ENCODE assay signal across 11 mouse cellular contexts in the genomic region with DNA sequence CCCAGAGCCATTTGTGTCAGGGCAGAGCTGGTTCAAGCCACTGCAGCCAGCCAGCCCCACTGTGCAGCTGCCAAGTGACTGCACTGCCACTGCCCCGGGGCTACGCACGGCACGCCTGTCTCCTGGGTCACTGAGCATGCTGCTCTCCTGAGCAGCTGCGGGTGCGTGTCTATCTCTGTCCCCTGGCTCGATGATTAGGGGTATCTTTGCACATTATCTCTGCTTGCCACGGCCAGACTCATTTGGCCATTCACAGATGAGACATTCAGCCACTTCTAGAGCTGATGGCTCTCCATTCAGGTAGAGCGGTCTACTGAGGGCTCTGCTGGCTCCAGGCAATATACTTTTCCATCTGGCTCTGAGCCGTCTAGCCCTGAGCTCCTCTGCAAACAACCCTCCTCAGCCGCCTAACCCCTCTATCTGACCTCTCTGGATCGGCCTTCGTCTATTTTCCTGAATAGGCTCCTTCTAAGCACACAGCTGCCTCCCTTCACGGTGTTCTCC. TPM values are rescaled to one million over a fixed set of nuclear protein-coding genes. Genes with fewer than 3 reads are reported as not detected.
A peak's percentile ranks its signal among the peaks of the same experiment; 100 is the strongest.
DNase-seq lines count a peak whose midpoint lies in the region; ATAC-seq and TF ChIP-seq lines count a peak whose summit lies in the region.
"Had no signal": no experiment of that assay in that cellular context is flagged by ENCODE, and none has a peak within 500 bp of the region (broad histone marks: within the 10 kb centered on the region; RNA-seq: fewer than 3 reads in every experiment).

No protein-coding gene starts in this region.

- no peak overlapping the region for H3K27ac ChIP-seq in gastrocnemius, adult 2 months
- no peak overlapping the region for H3K27ac ChIP-seq in heart, embryonic 15.5 days
- peak overlapping the region; percentile 58 for H3K27ac ChIP-seq in midbrain, embryonic 12.5 days (replicated peaks)
- no peak overlapping the region for H3K27ac ChIP-seq in intestine, embryonic 15.5 days
- H3K27ac ChIP-seq: layer of hippocampus, adult 2 months had no signal

- H3K9ac ChIP-seq in heart, embryonic 15.5 days, result peak overlapping the region; percentile 3; the same call in 1 of the 2 replicates
- H3K9ac ChIP-seq in midbrain, embryonic 12.5 days (replicated peaks), result no peak overlapping the region
- no peak overlapping the region for H3K9ac ChIP-seq in intestine, embryonic 15.5 days

- no peak overlapping the region for H3K4me2 ChIP-seq in heart, embryonic 15.5 days
- H3K4me2 ChIP-seq in midbrain, embryonic 12.5 days (replicated peaks), result peak overlapping the region; percentile 13; the same call in 1 of the 2 replicates
- H3K4me2 ChIP-seq in intestine, embryonic 15.5 days (replicated peaks), result no peak overlapping the region

- ATAC-seq in heart, embryonic 15.5 days (replicated peaks; ENCODE audit: insufficient number of reproducible peaks, insufficient read depth, low FRiP score, low read depth), result no peak
- ATAC-seq in midbrain, embryonic 12.5 days (ENCODE audit: low FRiP score, low read depth), result peak; percentile 35; the same call in 1 of the 2 replicates
- no peak for ATAC-seq in intestine, embryonic 15.5 days

- no peak overlapping the region for H3K4me3 ChIP-seq in gastrocnemius, adult 2 months
- no peak overlapping the region for H3K4me3 ChIP-seq in heart, embryonic 15.5 days
- no peak overlapping the region for H3K4me3 ChIP-seq in midbrain, embryonic 12.5 days
- no peak overlapping the region for H3K4me3 ChIP-seq in intestine, embryonic 15.5 days (replicated peaks)
- H3K4me3 ChIP-seq: layer of hippocampus, adult 2 months had no signal

- H3K9me3 ChIP-seq in heart, embryonic 15.5 days (replicated peaks), result no peaks in the 10 kb centered on the region
- H3K9me3 ChIP-seq in midbrain, embryonic 12.5 days, result no peaks in the 10 kb centered on the region
- H3K9me3 ChIP-seq in intestine, embryonic 15.5 days, result no peaks in the 10 kb centered on the region

- TF ChIP-seq CTCF in gastrocnemius, adult 2 months (IDR thresholded peaks at IDR 0.05), result no peak

- H3K27me3 ChIP-seq in heart, embryonic 15.5 days, result peaks cover 17% of the 10 kb centered on the region; the same call in 1 of the 2 replicates
- H3K27me3 ChIP-seq in midbrain, embryonic 12.5 days, result peaks cover 59% of the 10 kb centered on the region
- peaks cover 4% of the 10 kb centered on the region; the same call in 1 of the 2 replicates for H3K27me3 ChIP-seq in intestine, embryonic 15.5 days (replicated peaks)

- 35% methylated on average over 14 of the region's 14 CpGs for WGBS in heart, embryonic 15.5 days
- WGBS in midbrain, embryonic 12.5 days, result 12% methylated on average over 14 of the region's 14 CpGs
- 47% methylated on average over 14 of the region's 14 CpGs for WGBS in intestine, embryonic 15.5 days

- peak; percentile 58 for DNase-seq in gastrocnemius, adult 2 months
- DNase-seq in gastrocnemius, adult 18-20 months (ENCODE audit: low spot score), result no peak
- peak; percentile 39 for DNase-seq in ZHBTc4 (ENCODE audit: low read depth, low spot score)
- no peak for DNase-seq in spleen, postnatal 14 days (ENCODE audit: low spot score in 2 of 2)
- DNase-seq in natural killer cell, adult 2 months (ENCODE audit: low spot score in 2 of 2), result no peak
- DNase-seq: right cerebral cortex, adult 18-20 months; thymus, postnatal 36 days had no signal

- intact Hi-C loops in gastrocnemius, adult 2 months (cut with DNase I), result no loop called here

- peaks cover 35% of the 10 kb centered on the region for H3K4me1 ChIP-seq in heart, embryonic 15.5 days (replicated peaks)
- peaks cover 50% of the 10 kb centered on the region for H3K4me1 ChIP-seq in midbrain, embryonic 12.5 days
- peaks cover 7% of the 10 kb centered on the region; the same call in 1 of the 2 replicates for H3K4me1 ChIP-seq in intestine, embryonic 15.5 days (replicated peaks)

- no peaks in the 10 kb centered on the region for H3K36me3 ChIP-seq in heart, embryonic 15.5 days
- H3K36me3 ChIP-seq in midbrain, embryonic 12.5 days, result no peaks in the 10 kb centered on the region
- no peaks in the 10 kb centered on the region for H3K36me3 ChIP-seq in intestine, embryonic 15.5 days

RNA-seq across cellular contexts. Expression of a gene that starts 49.9 kb away (rescaled TPM):
- under 1 TPM; 0.23 to 0.84 TPM for total RNA-seq in gastrocnemius, adult 2 months (2021)
- under 1 TPM; 0.41 to 0.57 TPM for total RNA-seq in gastrocnemius, adult 18-20 months (2021)
- polyA plus RNA-seq in heart, embryonic 15.5 days (2015; fragmentation: Nextera tagmentation; extraction: Ambion mirVana), result 1.4 and 2.0 TPM in 2 replicates
- 7.1 and 7.2 TPM in 2 replicates for polyA plus RNA-seq in midbrain, embryonic 12.5 days (2016; fragmentation: Nextera tagmentation; extraction: Ambion mirVana)
- polyA plus RNA-seq in intestine, embryonic 15.5 days (2015; fragmentation: Nextera tagmentation; extraction: Ambion mirVana), result 2.1 and 2.2 TPM in 2 replicates

Comparison
In these comparisons a context has a peak if more than half of its experiments do, and no peak if none do; other contexts are left out.
1. DNase-seq: peak in gastrocnemius, adult 2 months (single experiment) and ZHBTc4 (single experiment); none in gastrocnemius, adult 18-20 months (single experiment), spleen, postnatal 14 days (0 of 2) and natural killer cell, adult 2 months (0 of 2).